Mouse (Mus musculus) CH12.LX (cell line): Measurements from ENCODE around the gene Neurod2. TPM values are rescaled to one million over a fixed set of nuclear protein-coding genes. Genes with fewer than 3 reads are reported as not detected.
A peak's percentile ranks its signal among the peaks of the same experiment; 100 is the strongest.

Experiments
- DNase-seq: peaks from one replicate; pipeline ENCODE4 v3.0.0-alpha.2; 2013; ENCODE audit errors: extremely low read depth
- H3K27ac ChIP-seq: 2 replicates; pipeline ENCODE4 v1.5.1; 2012; ENCODE audit warnings: low read depth, mild to moderate bottlenecking, control low read depth, moderate library complexity; ENCODE audit not compliant: insufficient read depth
- H3K27me3 ChIP-seq: replicated peaks from 2 replicates; pipeline ENCODE3; 2012; ENCODE audit warnings: inconsistent platforms
- H3K36me3 ChIP-seq, 2 experiments: replicated peaks in 1 of 2; 2 replicates each; pipeline versions ENCODE3 to v1.6.1; 2012; ENCODE audit warnings: inconsistent platforms in 1 of 2, low read length in 1 of 2, mild to moderate bottlenecking in 1 of 2, mixed read lengths in 1 of 2, moderate library complexity in 1 of 2; ENCODE audit not compliant: control insufficient read depth in 1 of 2, insufficient read depth in 1 of 2
- H3K4me1 ChIP-seq, 2 experiments: 2 replicates each; pipeline ENCODE4 v1.6.1; 2012; ENCODE audit warnings: inconsistent platforms in 1 of 2, moderate library complexity in 1 of 2; ENCODE audit not compliant: insufficient read depth in 2 of 2, control insufficient read depth in 1 of 2
- H3K4me2 ChIP-seq: 2 replicates; pipeline ENCODE4 v1.6.1; 2012; ENCODE audit warnings: low read depth, mild to moderate bottlenecking, control low read depth; ENCODE audit not compliant: poor library complexity, insufficient read depth, severe bottlenecking
- H3K4me3 ChIP-seq, 3 experiments: fragments of 150-350 bp in 1 of 3; sonication (generic) in 1 of 3; replicated peaks in 1 of 3; 2 replicates each; pipeline versions ENCODE3 to v1.5.1; 2011 to 2012; ENCODE audit warnings: low read depth in 2 of 3, low read length in 2 of 3, mild to moderate bottlenecking in 2 of 3, moderate library complexity in 2 of 3, control low read depth in 1 of 3, improper control_type of control experiment in 1 of 3, inconsistent platforms in 1 of 3, mixed read lengths in 1 of 3; ENCODE audit not compliant: poor library complexity in 1 of 3
- H3K79me2 ChIP-seq: replicated peaks from 2 replicates; pipeline ENCODE4 v1.6.1; 2012; ENCODE audit warnings: mild to moderate bottlenecking, moderate library complexity; ENCODE audit not compliant: control insufficient read depth, poor library complexity, insufficient read depth, severe bottlenecking; ENCODE audit errors: extremely low read depth
- H3K9ac ChIP-seq: 2 replicates; pipeline ENCODE4 v1.6.1; 2012; ENCODE audit warnings: low read depth, mild to moderate bottlenecking, control low read depth, moderate library complexity; ENCODE audit not compliant: insufficient read depth
- H3K9me3 ChIP-seq: replicated peaks from 2 replicates; pipeline ENCODE3; 2012; ENCODE audit warnings: low read length, inconsistent platforms, mixed read lengths
- BHLHE40 ChIP-seq: IDR thresholded peaks from 2 replicates; pipeline ENCODE4 v1.6.1; 2011; ENCODE audit warnings: mild to moderate bottlenecking, low read depth, low read length, improper control_type of control experiment
- CHD1 ChIP-seq: IDR thresholded peaks from 2 replicates; pipeline ENCODE4 v1.6.1; 2012; ENCODE audit warnings: low read depth, low read length, improper control_type of control experiment, inconsistent platforms
- ETS1 ChIP-seq: conservative IDR thresholded peaks from 2 replicates; pipeline ENCODE4 v1.6.1; 2012; ENCODE audit warnings: low read depth, mild to moderate bottlenecking, inconsistent platforms, low read length, improper control_type of control experiment, moderate library complexity
- GABPA ChIP-seq: IDR thresholded peaks from 2 replicates; pipeline ENCODE4 v1.6.1; 2012; ENCODE audit warnings: low read depth, low read length, improper control_type of control experiment, inconsistent platforms; ENCODE audit not compliant: insufficient replicate concordance
- IRF4 ChIP-seq: IDR thresholded peaks from 2 replicates; pipeline ENCODE4 v1.6.1; 2014; ENCODE audit warnings: low read depth, mild to moderate bottlenecking, inconsistent platforms, low read length, improper control_type of control experiment
- MAZ ChIP-seq: IDR thresholded peaks from 2 replicates; pipeline ENCODE4 v1.6.1; 2012; ENCODE audit warnings: low read depth, mild to moderate bottlenecking, inconsistent platforms, low read length, improper control_type of control experiment, moderate library complexity
- MXI1 ChIP-seq: IDR thresholded peaks from 2 replicates; pipeline ENCODE4 v1.6.1; 2011; ENCODE audit warnings: mild to moderate bottlenecking, low read depth, low read length, improper control_type of control experiment
- MYC ChIP-seq: IDR thresholded peaks from 2 replicates; pipeline ENCODE4 v1.6.1; 2011; ENCODE audit warnings: low read depth, mild to moderate bottlenecking, improper control_type of control experiment, low read length
- POLR2A ChIP-seq: IDR thresholded peaks from 2 replicates; pipeline ENCODE4 v1.6.1; 2011; ENCODE audit warnings: low read depth, mild to moderate bottlenecking, improper control_type of control experiment, low read length
- SIN3A ChIP-seq: IDR thresholded peaks from 2 replicates; pipeline ENCODE4 v1.6.1; 2012; ENCODE audit warnings: low read length, improper control_type of control experiment, inconsistent platforms
- SMC3 ChIP-seq: IDR thresholded peaks from 2 replicates; pipeline ENCODE4 v1.6.1; 2011; ENCODE audit warnings: low read depth, low read length, improper control_type of control experiment
- TBP ChIP-seq: conservative IDR thresholded peaks from 2 replicates; pipeline ENCODE4 v1.6.1; 2011; ENCODE audit warnings: low read depth, low read length, improper control_type of control experiment
- UBTF ChIP-seq: IDR thresholded peaks from 2 replicates; pipeline ENCODE4 v1.6.1; 2012; ENCODE audit warnings: low read depth, mild to moderate bottlenecking, inconsistent platforms, low read length, improper control_type of control experiment, moderate library complexity
- USF2 ChIP-seq: conservative IDR thresholded peaks from 2 replicates; pipeline ENCODE4 v1.6.1; 2011; ENCODE audit warnings: low read depth, low read length, improper control_type of control experiment
- ZNF384 ChIP-seq: IDR thresholded peaks from 2 replicates; pipeline ENCODE4 v1.6.1; 2012; ENCODE audit warnings: low read depth, low read length, improper control_type of control experiment, inconsistent platforms
- dilution Hi-C: fragments of 300-500 bp; cut with MboI; formaldehyde crosslinking; loops from 2 replicates; pipeline ENCODE4 v1.14.3; 2020; ENCODE audit warnings: low sequenced_read_pairs; ENCODE audit not compliant: extremely low pct_unique_long_range_greater_than_20kb, extremely low pct_ligation_motif_present
- in situ Hi-C: fragments of 300-500 bp; cut with MboI; formaldehyde crosslinking; loops from 3 replicates; pipeline ENCODE4 v1.14.3; 2019; ENCODE audit warnings: low sequenced_read_pairs, low pct_ligation_motif_present, low pct_unique_long_range_greater_than_20kb, mixed read lengths
- polyA plus RNA-seq: library from polyadenylated mRNA; unstranded; fragments of >175 nt; gene quantifications from 2 replicates; pipeline ENCODE4 v1.2.1, GENCODE M21; 2012; ENCODE audit warnings: low read depth; ENCODE audit not compliant: insufficient read length
- total RNA-seq, 2 experiments: library from RNA; depleted of rRNA; stranded (reverse); fragments of 300-350 nt in 1 of 2; fragments of >200 nt in 1 of 2; gene quantifications; 2 replicates each; pipeline ENCODE4 v1.2.3; 2012 to 2014

Neurod2 gene
- total and polyA plus RNA-seq, 3 experiments = not detected

DNA sequence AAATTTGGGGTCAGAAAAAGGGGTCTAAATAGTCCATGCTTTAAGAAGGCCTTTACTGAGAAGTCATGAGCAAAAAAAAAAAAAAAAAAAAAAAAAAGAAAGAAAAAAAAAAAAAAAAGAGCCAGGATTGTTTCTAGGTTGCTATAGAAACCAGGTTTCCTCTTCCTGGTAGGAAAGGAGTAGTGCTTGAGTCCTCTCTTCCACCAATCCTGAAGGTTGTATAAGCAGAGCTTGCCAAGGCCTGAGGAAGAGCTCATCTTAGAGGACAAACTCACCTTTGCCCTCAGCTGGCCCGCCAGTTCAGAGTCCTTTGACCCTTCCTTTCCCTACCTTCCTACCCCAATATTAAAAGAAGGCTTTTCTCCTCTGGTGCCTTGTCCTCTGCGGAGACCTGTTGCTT lies 44.1 kb downstream of the Neurod2 start:
- no peak overlapping the region for H3K4me2 ChIP-seq
- H3K79me2 ChIP-seq = no peaks in the 10 kb centered on the region
- in situ Hi-C loops (no loop called here), dilution Hi-C loops (no loop called here)
- no peak overlapping the region for H3K9ac ChIP-seq
- peaks cover 18% of the 10 kb centered on the region for H3K27me3 ChIP-seq
- H3K9me3 ChIP-seq = no peaks in the 10 kb centered on the region
- no peak overlapping the region for H3K4me3 ChIP-seq
- TF ChIP-seq SIN3A (no peak), ZNF384 (peak; percentile 70)
- H3K27ac ChIP-seq = no peak overlapping the region
- H3K4me1 ChIP-seq = no peaks in the 10 kb centered on the region
- DNase-seq = no peak
- H3K36me3 ChIP-seq = peaks cover 0 to 6% of the 10 kb centered on the region in 2 experiments

DNA sequence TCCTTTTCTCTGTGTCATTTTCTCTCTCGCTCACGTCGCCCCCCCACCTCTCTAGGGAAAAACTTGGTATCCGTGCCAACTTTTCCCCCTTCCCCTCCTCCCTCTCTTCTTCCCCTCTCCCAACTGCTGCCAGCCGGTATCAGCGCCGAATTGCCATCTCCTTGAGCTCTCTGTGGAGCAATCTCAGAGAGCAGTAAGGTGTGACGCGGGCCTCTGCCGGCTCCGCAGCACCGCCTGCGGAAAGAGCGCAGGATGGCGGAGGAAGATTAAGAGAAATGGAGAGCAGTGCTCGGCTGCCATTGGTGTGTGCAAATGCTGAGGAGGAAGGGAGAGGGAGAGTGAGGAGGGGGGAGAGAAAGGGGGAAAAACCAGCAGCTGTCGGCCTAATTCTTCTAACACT lies 45.2 kb downstream of the Neurod2 start:
- no peak overlapping the region for H3K9ac ChIP-seq
- dilution Hi-C loops (no loop called here), in situ Hi-C loops (no loop called here)
- H3K27ac ChIP-seq = no peak overlapping the region
- H3K36me3 ChIP-seq = peaks cover 0 to 13% of the 10 kb centered on the region in 2 experiments
- H3K27me3 ChIP-seq = peaks cover 10% of the 10 kb centered on the region
- H3K79me2 ChIP-seq = no peaks in the 10 kb centered on the region
- H3K4me2 ChIP-seq = no peak overlapping the region
- TF ChIP-seq POLR2A (no peak), GABPA (no peak), MXI1 (no peak), MAZ (no peak), IRF4 (no peak), BHLHE40 (no peak), TBP (no peak), UBTF (no peak), SMC3 (no peak), USF2 (no peak), MYC (no peak)
- TF ChIP-seq, all 38 proteins: peak for 0
- DNase-seq = no peak
- H3K4me1 ChIP-seq = no peaks in the 10 kb centered on the region
- no peak overlapping the region for H3K4me3 ChIP-seq
- H3K9me3 ChIP-seq = no peaks in the 10 kb centered on the region

DNA sequence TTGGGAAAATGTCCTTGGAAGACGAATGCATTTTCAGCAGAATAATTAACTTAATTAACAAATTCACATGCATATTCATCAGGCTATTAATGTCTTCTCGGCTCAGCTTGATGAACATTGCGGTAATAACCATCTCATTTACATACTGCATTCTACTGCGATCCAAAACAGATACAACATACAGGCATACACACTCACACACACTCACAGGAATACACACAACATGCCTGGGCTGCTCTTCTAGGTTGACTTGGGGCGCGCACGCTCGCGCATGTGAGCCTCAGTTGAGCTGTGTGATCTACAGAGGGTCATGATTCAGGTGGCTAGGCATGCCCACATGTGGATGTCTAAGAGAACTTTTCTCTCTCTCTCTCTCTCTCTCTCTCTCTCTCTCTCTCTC lies 45.7 kb downstream of the Neurod2 start:
- Histone ChIP-seq H3K79me2 (no peaks in the 10 kb centered on the region), H3K4me2 (no peak overlapping the region), H3K4me3 (no peak overlapping the region), H3K27me3 (peaks cover 5% of the 10 kb centered on the region), H3K9ac (no peak overlapping the region), H3K27ac (no peak overlapping the region), H3K4me1 (no peaks in the 10 kb centered on the region), H3K36me3 (peaks cover 4 to 18% of the 10 kb centered on the region in 2 experiments), H3K9me3 (no peaks in the 10 kb centered on the region)
- TF ChIP-seq CHD1 (no peak), ETS1 (no peak), MAZ (no peak)
- DNase-seq = no peak
- dilution Hi-C loops (no loop called here), in situ Hi-C loops (no loop called here)

Other genes starting within 250 kb of the Neurod2 start
- gene Fbxl20, start 179.2 kb downstream of the Neurod2 start, total RNA-seq (2012; rRNA removed) = 4.4 and 7.9 TPM in 2 replicates
- gene Fbxl20, start 179.2 kb downstream of the Neurod2 start, total RNA-seq (2014; rRNA removed) = 4.8 and 6.4 TPM in 2 replicates
- 7.4 and 9.0 TPM in 2 replicates for gene Fbxl20, start 179.2 kb downstream of the Neurod2 start, polyA plus RNA-seq
- gene Med1, start 136.4 kb downstream of the Neurod2 start, total RNA-seq (2012; rRNA removed) = 28.8 and 40.8 TPM in 2 replicates
- gene Med1, start 136.4 kb downstream of the Neurod2 start, total RNA-seq (2014; rRNA removed) = 51.4 and 52.0 TPM in 2 replicates
- gene Med1, start 136.4 kb downstream of the Neurod2 start, polyA plus RNA-seq = 54.7 and 58.9 TPM in 2 replicates
- gene Cdk12, start 126.6 kb downstream of the Neurod2 start, total RNA-seq (2012; rRNA removed) = 29.6 and 38.2 TPM in 2 replicates
- gene Cdk12, start 126.6 kb downstream of the Neurod2 start, total RNA-seq (2014; rRNA removed) = 26.1 and 27.8 TPM in 2 replicates
- 39.1 and 44.1 TPM in 2 replicates for gene Cdk12, start 126.6 kb downstream of the Neurod2 start, polyA plus RNA-seq
- gene Ppp1r1b, start 18.8 kb upstream of the Neurod2 start, total RNA-seq (2012; rRNA removed) = 0.08 TPM in 1 of 2 replicates, not detected in the other
- not detected in 2 replicates for gene Ppp1r1b, start 18.8 kb upstream of the Neurod2 start, total RNA-seq (2014; rRNA removed)
- gene Ppp1r1b, start 18.8 kb upstream of the Neurod2 start, polyA plus RNA-seq = not detected in 2 replicates
- 39.6 and 44.4 TPM in 2 replicates for gene Stard3, start 28.7 kb upstream of the Neurod2 start, total RNA-seq (2012; rRNA removed)
- gene Stard3, start 28.7 kb upstream of the Neurod2 start, total RNA-seq (2014; rRNA removed) = 28.4 and 33.9 TPM in 2 replicates
- gene Stard3, start 28.7 kb upstream of the Neurod2 start, polyA plus RNA-seq = 28.9 and 31.7 TPM in 2 replicates
- 0.50 TPM in 1 of 2 replicates, not detected in the other for gene Tcap, start 54.2 kb upstream of the Neurod2 start, total RNA-seq (2012; rRNA removed)
- not detected in 2 replicates for gene Tcap, start 54.2 kb upstream of the Neurod2 start, total RNA-seq (2014; rRNA removed)
- gene Tcap, start 54.2 kb upstream of the Neurod2 start, polyA plus RNA-seq = not detected in 2 replicates
- not detected in 2 replicates for gene Pnmt, start 56.8 kb upstream of the Neurod2 start, total RNA-seq (2012; rRNA removed)
- gene Pnmt, start 56.8 kb upstream of the Neurod2 start, total RNA-seq (2014; rRNA removed) = not detected in 2 replicates
- not detected in 2 replicates for gene Pnmt, start 56.8 kb upstream of the Neurod2 start, polyA plus RNA-seq
- gene Pgap3, start 70.8 kb upstream of the Neurod2 start, total RNA-seq (2012; rRNA removed) = 6.9 and 7.1 TPM in 2 replicates
- 2.4 and 3.3 TPM in 2 replicates for gene Pgap3, start 70.8 kb upstream of the Neurod2 start, total RNA-seq (2014; rRNA removed)
- 6.5 and 7.1 TPM in 2 replicates for gene Pgap3, start 70.8 kb upstream of the Neurod2 start, polyA plus RNA-seq
- 0.08 and 0.17 TPM in 2 replicates for gene Erbb2, start 82.8 kb upstream of the Neurod2 start, total RNA-seq (2012; rRNA removed)
- not detected in 2 replicates for gene Erbb2, start 82.8 kb upstream of the Neurod2 start, total RNA-seq (2014; rRNA removed)
- gene Erbb2, start 82.8 kb upstream of the Neurod2 start, polyA plus RNA-seq = 0.06 TPM in 1 of 2 replicates, not detected in the other
- 129 and 136 TPM in 2 replicates for gene Mien1, start 109.3 kb upstream of the Neurod2 start, total RNA-seq (2012; rRNA removed)
- 80.3 and 84.7 TPM in 2 replicates for gene Mien1, start 109.3 kb upstream of the Neurod2 start, total RNA-seq (2014; rRNA removed)
- gene Mien1, start 109.3 kb upstream of the Neurod2 start, polyA plus RNA-seq = 94.6 and 109 TPM in 2 replicates
- 8.0 and 13.3 TPM in 2 replicates for gene Grb7, start 116.7 kb upstream of the Neurod2 start, total RNA-seq (2012; rRNA removed)
- gene Grb7, start 116.7 kb upstream of the Neurod2 start, total RNA-seq (2014; rRNA removed) = 3.0 and 4.5 TPM in 2 replicates
- 9.9 and 11.5 TPM in 2 replicates for gene Grb7, start 116.7 kb upstream of the Neurod2 start, polyA plus RNA-seq
- gene Ikzf3, start 216.4 kb upstream of the Neurod2 start, total RNA-seq (2012; rRNA removed) = 110 and 124 TPM in 2 replicates
- gene Ikzf3, start 216.4 kb upstream of the Neurod2 start, total RNA-seq (2014; rRNA removed) = 118 and 130 TPM in 2 replicates
- 238 and 243 TPM in 2 replicates for gene Ikzf3, start 216.4 kb upstream of the Neurod2 start, polyA plus RNA-seq
- 3.1 and 3.9 TPM in 2 replicates for gene Zpbp2, start 221.4 kb upstream of the Neurod2 start, total RNA-seq (2012; rRNA removed)
- 3.2 and 5.0 TPM in 2 replicates for gene Zpbp2, start 221.4 kb upstream of the Neurod2 start, total RNA-seq (2014; rRNA removed)
- 3.0 and 3.7 TPM in 2 replicates for gene Zpbp2, start 221.4 kb upstream of the Neurod2 start, polyA plus RNA-seq